Mouse (Mus musculus) frontal cortex, adult (tissue): ENCODE measurements around the gene Btg1.
A peak's percentile ranks its signal among the peaks of the same experiment; 100 is the strongest.

Source experiments
- ATAC-seq: cut with Nextera tagmentation; 2 replicates; pipeline ENCODE4 v1.9.2; 2017; ENCODE audit warnings: mild to moderate bottlenecking, moderate library complexity, mixed read lengths; ENCODE audit not compliant: low TSS enrichment

The Btg1 gene

DNA sequence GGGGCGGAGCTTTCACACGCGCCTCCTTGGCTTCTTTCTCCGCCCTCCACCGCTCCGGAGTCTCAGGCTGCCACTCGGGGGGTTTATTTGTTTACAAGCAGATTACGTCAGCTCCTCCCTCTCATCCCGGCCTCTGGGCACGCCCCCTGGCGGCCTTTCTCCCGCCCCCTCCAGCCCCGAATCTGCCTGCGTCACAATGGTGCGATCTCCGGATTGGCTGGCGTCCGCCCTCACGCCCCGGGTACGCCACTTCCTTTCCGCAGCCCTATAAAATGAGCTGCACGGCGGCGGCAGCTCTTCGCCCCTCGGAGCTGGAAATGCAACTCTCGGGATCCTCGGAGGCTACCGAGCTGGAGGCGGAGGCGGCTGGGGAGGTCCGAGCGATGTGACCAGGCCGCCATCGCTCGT is at the start of gene Btg1:
Gene Btg1 (plus strand): TSS at position 298 of the 408 bp plus-strand sequence.
- peak; percentile 91 for ATAC-seq

DNA sequence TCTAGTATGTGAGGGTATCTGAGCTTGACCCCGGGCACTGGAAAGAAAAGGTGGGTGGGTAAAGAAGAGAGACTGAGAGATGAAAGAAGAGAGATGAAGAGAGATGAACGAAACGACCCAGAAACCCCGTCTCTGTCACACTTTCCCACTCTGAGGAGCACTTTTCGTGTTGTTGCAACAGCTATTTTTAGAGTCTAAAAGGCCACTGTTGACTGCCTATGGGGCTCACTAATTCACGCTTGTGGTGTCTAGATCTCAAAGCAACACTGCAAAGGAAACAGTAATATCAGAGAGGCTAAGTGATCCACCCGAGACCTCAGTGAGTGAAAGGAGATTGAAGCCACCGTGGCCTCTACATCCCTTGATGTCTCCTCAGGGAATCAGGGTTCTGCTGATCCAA is 47.3 kb upstream of the Btg1 start:
- ATAC-seq, result no peak

DNA sequence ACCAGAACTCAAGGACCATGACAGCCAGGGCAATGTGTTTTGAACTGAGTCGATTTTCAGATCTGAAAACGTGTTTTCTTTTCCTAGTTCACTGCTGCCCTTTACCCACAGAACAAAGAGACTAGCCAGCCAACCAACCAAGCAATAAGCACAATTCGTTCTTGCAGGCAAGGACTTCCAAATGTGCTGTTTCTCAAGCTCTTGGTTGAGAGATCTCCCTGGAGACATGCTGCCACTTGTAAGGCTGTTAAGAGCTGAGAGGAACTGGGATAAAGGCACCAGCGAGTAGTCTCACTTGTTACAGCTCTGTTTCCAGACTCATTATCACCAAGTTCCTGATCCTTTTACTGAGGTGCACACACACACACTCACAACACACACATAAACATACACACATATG is 45.6 kb upstream of the Btg1 start:
- ATAC-seq, result no peak

DNA sequence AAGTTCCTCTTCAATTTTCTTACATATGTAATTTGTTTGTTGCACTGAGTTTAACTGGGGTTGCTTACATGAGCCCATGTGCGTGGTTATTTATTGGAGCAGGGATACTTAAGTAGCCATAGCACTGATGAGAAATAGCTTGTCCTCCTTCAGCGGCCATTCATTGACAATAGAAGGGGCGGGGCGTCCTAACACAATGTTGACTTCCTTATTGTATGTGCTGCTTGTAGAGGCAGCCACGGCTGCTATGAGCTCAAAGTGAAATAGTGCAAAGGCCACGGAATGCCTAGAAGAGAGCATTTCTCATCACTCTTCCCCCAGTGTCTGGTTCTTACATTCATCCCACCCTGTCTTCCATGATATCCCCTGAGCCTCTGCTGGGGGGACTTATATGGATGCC is 42.0 kb upstream of the Btg1 start:
- no peak for ATAC-seq

DNA sequence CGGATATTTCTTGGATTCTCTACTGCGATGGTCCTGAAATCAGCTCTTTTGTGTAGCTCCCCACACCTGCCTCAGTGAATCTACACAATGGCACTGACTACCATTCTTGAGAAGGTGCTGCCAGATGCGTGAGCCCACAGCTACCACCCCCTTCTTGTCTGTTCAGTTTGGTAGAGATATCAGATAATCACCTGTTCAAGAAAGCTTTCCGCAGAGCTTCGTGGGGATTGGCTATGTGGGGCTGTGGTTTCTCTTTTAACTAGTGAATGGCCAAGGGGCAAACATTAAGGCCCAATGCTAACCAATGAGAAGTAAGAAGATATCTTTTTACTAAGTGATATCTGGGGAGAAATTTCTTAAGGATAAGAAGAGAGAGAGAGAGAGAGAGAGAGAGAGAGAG is 41.5 kb upstream of the Btg1 start:
- no peak for ATAC-seq

DNA sequence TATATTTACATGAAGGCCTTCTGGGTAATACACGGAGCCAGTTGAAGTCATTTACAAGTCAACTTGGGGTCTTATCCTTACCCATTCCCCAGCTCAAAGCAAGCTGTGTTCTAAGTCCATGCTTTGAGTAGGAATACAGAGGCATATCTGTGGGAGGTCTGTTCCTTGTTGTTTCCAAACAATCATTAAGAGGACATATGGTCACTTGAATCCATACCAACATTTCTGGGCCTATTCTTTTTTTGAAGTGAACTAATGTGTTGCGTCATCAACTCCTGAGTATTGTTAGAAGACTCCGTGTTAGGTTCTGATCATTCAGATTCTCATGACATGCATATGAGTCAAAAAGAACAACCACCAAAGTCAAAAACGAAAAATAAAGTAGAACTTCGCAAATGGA is 37.9 kb upstream of the Btg1 start:
- ATAC-seq, result no peak

DNA sequence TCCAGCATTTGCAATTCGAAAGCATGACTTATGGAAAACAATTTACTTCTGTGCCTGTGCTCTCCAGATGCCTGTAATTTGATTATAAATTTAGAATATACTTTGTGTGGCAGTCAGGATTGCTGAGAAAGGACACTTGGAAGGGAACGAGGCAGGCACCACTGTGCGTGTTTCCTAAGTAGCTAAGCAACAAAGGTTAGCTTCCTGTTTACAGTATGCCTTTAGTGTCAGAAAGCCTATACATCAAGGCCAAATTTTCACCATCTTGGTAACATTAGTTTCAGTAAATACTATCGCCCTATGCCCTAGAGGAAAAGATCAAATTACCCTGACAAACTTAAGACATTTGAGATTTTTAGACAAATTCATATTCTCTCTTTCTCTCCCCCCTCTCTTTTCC is 37.4 kb upstream of the Btg1 start:
- no peak for ATAC-seq

DNA sequence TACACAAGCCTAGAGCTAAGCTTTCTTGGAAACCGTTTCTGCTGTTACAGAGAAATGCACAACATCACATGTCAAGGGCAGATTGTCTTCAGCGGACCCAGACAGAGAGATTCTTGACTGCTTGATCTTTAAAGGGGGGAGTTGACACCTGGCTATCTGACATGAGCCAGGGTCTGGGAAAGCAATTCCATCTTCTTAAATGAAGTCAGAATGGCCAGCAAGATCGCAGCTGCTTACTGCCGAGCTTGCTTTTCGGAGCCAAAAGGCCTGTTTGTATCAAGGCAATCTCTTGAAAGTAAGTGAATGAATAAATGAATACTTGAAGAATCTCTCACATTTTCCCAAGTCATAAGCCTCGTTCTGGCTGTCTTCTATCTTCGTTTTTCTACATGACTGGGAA is 36.6 kb upstream of the Btg1 start:
- ATAC-seq, result no peak

DNA sequence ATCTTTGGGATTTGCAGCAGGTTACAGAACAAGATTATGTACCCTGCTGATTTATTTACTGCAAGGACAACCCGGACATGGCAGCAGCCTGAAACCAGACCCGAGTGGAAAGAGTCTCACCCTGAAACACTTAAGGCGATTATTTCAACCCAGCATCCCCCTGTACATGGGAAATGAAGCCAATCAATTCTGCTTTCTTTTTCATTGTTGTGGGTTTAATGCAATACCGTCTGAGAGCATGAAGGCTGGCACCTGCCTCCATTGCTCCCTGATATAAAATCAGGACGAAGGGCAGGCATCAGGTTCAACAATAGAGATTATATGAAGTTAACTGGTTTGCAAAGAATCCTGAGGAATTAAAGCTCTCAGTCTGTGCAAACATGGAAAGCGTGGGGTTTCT is 35.6 kb upstream of the Btg1 start:
- no peak for ATAC-seq

DNA sequence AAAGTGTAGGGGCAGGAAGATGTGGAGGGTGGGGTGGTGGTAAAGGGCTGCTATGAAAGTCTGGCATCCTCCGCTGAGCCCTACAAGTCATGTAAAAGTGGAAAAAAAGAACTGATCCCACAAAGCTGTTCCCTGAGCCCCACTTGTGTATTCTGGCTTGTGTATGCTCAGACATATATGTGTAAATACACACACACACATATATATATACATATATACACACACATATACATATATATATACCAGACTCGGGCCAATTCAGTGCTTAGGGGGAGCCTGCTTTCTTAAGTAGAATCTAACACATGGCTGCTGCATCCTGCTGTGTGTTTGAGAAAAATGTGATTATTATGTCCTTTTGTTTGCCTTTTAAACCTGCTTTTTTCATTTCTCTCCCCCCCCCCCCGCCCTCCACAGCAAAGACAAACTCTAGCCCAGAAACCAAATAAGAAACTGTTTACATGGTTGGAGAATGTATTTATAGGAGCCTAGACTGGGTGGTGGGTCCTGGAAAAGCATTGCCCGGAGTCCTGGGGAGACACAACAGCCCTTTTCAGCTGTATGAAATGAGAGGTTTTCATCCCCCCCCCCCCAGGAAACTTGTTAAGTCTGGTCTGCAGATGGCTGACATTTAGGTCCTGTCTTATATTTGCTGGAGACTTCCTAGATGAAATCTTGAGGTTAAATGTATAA is 30.5 kb upstream of the Btg1 start:
- ATAC-seq, result no peak

DNA sequence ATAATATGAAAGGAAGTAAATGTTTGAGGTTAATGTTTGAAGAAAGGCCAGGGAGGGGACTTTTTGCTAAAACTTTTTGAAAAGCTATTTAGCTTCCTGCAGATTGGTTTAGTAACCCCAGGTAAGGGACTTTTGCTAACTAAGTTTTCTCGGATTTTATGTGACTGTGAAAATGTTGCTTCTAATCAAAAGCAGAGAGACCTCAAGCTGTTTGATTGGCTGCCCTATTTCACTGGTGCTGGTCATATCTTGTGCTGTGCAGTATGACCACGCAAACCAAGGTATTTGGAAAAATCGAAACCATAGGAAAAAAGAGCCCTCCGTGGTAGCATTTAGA is 30.0 kb upstream of the Btg1 start:
- no peak for ATAC-seq

DNA sequence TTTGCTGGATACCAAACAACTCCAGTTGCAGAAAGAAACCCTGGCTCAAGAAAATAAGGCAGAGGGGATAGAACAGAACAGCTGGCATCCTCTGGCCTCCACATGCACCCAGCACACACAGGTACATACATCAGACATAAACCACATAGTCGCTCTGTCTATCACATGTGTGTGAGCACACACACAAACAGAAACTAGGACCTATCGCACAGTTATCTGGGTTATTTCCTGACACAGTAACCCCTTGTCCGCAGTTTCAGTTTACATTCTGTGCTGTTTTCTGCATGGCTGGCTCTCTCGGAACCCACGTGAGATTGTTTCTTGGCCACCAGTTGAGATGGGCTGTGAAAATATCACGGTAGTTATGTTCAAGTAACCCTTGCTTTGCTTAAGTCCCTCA is 28.6 kb upstream of the Btg1 start:
- ATAC-seq, result no peak

DNA sequence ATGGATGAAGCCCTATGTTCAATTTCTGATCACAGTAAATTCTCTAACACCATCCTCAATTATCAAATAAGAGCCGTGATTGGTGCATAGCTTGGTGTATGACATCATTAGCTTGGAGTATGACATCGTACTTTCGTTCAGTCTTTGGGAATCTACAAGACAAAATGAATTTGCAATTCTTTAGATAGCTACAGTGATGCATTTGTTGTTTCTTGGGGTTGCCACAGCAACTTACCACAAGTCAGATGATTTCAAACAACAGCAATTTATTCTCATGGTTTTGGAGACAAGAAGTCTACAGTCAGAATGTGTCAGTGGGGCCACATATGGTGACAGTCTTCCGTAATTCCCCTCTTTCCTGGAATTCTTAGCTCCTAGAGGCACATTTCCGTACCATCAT is 27.0 kb upstream of the Btg1 start:
- ATAC-seq, result no peak

DNA sequence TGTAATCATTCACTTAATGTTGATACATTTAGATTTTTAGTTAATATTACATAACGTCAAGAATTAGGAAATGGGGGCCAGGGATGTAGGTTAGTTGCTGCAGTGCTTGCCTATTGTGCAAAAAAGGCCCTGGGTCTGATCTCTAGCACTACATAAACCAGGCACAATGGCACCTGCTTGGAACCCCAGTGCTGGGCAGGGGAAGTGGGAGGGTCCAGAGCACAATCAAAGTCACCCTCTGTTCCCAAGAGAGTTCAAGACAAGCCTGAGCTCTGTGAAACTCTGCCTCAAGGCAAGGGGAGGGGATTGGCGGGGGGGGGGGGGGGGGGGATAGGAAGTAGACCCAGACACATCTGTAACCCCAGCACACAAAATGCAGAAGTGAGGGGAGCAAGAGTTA is 24.7 kb upstream of the Btg1 start:
- no peak for ATAC-seq

DNA sequence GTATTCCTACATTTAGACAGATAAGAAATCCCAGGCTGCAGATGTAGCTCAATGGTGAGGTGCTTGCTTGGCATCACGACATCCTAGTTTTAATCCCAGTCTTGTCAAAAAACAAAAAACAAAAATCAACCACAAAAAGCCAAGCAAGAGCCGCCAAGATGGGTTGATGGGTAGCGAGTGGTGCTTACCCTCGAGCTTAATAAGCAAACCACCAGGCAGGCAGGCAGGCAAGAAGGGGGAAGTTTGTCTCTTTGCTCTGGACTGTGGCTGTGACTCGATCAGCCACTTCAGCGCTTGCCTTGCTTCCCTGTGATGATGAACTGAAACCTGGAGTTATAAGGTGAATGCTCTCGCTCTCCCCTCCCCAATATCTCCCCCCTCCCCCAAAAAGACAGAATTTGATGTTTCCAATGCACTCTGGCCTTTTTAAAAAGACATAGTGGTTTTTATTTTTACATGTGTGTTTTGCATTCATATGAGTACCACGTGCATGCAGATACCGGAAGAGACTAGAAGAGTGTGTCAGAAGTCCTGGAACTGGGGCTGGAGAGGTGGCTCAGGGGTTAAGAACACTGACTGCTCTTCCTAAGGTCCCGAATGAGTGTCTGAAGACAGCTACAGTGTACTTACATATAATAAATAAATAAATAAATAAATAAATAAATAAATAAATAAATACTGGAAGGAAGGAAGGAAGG is 21.2 kb upstream of the Btg1 start:
- no peak for ATAC-seq

DNA sequence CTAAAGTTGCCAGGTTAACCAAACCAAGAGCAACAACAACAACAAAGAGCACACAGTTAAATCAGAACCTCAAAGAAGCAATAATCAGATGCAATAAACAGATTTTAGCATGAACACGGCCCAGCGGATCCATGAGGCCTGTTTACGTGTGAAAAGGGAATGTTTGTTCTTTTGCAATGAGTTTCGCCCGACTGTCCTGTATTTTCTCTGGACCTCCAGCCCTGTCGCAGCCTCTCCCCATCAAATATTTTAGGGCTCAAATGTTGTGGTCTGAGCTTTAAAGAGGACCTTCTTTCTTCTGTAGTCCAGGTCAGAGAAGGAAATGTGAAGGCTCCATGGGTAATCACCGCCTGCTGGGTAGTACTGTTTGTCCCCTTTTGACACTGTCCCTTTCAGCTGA is 20.4 kb upstream of the Btg1 start:
- no peak for ATAC-seq

DNA sequence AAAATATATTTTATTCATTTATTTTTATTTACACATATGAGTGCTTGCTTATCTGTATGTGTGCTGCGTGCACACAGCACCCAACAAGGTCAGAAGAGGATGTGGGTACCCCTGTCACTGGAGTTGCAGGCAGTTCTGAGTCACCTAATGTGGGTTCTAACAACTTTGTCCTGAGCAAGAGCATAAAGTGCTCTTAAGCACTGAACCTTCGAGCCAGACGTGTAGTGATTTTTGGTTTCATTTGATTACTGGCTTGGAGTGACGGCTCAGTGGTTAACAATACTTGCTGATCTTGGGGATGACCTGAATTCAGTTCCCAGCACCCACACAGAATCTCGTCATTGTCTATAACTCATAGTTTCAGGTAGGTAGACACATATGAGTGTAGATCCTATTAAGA is 17.2 kb upstream of the Btg1 start:
- no peak for ATAC-seq

DNA sequence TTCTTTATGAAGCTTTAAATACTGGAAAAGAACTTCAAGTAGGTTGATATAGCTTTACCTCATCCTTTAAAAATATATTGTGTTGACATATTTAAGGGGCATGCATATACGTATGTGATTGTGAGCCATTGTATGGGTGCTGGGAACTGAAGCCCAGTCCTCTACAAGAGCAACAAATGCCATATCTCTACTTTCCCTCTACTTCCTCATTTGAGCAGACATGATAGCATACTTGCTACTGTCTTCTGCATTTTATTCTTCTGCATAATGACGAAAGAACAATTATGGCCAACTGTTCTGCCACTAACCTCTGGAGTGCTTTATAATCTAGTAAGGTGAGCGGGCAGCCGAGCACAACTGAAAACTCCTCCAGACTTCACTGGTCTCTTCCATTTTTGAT is 15.1 kb upstream of the Btg1 start:
- ATAC-seq, result no peak

DNA sequence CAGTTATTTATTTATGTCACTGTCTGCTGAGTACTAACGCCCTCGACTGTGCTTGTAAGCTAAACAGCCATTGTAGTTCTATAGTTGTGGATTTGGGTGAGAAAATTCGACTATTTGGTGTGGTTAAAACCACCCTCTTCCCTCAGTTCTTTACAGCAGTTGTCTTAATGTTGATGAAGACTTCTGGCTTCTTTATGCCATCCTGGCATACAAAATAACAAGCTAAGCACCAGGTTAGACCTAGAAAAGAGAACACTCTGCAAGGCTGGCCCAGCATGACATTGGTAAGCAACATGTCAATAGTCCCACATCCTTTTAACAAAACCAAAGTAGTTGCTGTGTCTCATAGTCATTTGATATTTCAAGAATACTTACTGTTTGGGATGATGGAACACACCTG is 14.5 kb upstream of the Btg1 start:
- ATAC-seq, result no peak

DNA sequence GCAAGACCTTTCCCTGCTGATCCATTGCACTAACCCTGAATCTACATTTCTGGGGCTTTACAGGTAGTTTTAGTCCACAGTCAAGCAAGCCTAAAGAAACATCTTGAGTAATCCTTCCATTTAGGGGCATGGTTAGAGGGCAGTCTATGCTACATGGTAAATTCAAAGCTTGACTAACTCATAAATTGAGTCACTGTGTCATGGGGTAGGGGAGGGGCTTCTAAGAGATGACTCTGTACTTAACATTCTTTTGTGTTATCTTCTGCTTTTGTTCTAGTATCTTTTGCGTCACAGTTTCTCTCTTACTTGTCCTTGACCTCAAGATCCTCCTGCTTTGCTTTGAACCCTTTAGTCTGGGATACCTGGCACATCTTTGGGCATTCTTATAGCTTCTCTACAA is 11.6 kb upstream of the Btg1 start:
- ATAC-seq, result no peak

DNA sequence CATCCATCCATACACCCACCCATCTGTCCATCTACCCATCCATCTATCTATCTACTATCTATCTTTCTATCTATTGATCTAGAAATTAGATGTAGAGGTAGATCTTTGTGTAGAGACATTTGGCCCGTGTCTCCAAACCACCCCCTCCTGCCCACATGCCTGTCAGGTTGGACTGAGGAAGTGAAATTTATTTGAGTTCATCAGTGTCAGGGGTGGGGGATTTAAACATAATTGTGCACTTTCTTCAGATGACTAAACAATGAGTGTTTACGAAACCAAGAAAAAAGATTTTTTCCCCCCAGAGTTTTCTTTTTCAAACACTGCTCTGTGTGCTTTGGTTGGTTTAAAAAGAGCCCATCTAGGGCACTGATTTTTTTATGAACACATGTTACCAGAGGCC is 10.9 kb upstream of the Btg1 start:
- no peak for ATAC-seq

DNA sequence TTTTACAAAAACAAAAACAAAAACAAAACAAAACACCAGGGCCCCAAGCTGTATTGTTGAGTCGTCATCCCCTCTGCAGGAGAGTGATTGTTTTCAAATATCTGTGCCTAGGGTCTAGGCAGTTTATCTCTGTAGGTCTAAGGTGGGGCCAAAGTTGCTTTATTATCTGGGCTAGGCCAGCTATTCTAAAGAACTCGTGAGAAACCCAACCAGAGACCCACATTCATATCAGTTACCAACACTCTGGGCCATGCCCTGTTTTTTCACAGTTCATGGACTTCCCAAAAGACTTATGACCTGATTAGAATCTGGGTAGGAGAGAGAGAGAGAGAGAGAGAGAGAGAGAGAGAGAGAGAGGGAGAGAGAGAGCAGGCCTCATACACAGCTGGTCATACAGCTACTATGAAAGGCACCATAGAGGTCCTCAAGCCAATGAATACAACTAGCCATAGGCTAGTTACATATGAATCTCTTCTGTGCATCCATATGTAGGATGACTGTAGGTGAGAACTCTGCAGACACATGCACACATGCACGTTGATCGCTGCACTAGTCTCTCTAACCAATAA is 9.1 kb upstream of the Btg1 start:
- ATAC-seq, result no peak
